Mouse (Mus musculus) gonadal fat pad, adult 2 months (tissue): ENCODE data around the gene Pnliprp2. TPM values are rescaled to one million over a fixed set of nuclear protein-coding genes. Genes with fewer than 3 reads are reported as not detected.

ENCODE experiments used
- DNase-seq: peaks from one replicate; pipeline ENCODE4 v3.0.0-alpha.2; 2012; ENCODE audit warnings: low read depth
- polyA plus RNA-seq: library from polyadenylated mRNA; depleted of rRNA; stranded (reverse); fragments of >200 nt; gene quantifications from 2 replicates; pipeline ENCODE4 v1.2.3, GENCODE M21; 2012; rRNA removed

The Pnliprp2 gene
- polyA plus RNA-seq = 0.08 TPM in 2 replicates

DNA sequence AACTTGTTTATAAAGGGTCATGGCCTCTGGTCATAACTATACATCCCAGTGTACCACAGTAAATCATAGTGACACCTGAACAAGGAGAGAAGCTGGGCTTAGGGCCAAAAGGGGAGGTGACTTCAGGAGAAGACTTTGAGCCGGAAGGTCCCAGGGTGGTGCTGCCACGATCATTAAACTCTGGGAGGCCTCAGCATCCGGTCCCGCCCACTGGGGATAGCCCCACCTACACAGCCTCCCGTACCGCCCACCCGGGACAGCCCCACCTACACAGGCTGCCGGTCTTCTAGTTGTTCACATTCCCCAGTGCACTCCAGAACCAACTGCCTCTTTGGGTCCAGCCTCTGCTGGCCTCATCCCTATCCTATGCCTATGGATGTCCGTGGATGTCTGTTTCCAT lies at the start of gene Pnliprp2:
Gene Pnliprp2, plus strand, starts transcription at position 297 of the 400 bp plus-strand sequence.
- no peak for DNase-seq

- no peak for DNase-seq
These were observed 41.6 kb upstream of the Pnliprp2 start for GRCm38 (mm10) chr19:58717925-58718324.

- DNase-seq = no peak
These were observed 39.1 kb upstream of the Pnliprp2 start for GRCm38 (mm10) chr19:58720439-58720838.

DNA sequence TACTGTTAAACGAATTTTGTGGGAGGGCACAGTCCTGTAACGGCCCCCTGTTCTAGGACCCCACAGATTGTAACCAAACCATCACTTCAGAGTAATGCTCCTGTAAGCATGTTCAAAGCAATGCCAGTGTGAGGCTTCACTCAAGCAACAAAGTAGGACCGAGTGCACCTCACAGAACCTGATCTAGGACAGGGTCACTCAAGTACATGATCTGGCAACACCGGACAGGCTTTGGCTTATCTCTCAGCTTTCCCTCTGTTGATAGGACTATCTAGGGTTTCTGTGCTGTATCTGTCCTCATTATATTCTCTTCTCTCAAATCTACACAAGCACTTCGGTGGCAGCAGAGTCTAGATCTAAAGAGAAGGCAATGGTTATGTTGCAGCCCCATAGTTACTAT lies 33.0 kb upstream of the Pnliprp2 start:
- DNase-seq = no peak

DNA sequence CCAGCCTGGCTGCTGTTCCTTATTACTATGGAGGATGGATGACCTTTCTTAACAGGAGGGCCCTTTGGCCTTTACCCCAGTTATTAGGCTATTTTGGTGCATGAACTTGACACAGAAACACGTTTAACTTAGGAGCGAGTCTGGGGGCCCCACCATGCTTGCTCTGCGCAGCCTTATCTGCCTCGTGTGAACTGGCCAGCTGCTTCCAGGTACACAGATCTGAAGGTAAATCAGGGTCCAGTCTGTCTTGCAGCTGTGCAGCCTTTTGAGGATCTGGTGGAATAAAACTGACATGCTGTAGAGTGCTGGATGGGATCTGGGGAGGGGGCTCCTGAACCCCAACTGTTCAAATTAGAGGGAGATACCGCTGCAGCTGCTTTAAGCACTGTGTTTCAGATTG lies 31.8 kb upstream of the Pnliprp2 start:
- DNase-seq = no peak

DNA sequence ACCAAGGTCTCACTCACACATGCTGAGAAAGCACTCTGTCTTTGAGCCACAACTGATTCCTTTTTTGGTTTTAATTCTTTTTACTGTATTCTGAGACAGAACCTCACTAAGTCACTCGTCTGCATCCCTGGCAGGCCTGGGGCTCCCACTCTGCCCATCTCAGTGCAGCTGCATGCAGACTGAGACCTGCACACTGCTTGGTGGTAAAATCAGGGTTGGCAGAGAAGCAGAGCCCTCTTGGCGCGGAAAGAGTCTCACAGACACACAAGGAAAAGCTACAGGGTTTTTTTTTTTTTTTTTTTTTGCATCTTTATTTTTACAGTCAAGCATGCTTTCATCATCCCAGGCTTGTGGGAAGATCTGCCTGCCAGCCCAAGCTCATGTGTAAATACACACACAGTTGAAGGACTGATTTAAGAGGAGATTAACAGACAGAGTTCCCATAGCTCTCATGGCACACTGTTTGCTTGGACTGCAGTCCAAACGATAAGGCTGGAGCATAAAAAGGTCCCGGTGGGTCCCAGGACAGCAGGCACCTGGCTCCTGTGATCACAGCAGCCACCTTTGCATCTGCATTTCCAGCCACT lies 31.0 kb upstream of the Pnliprp2 start, which contains the start of gene Pnliprp1:
Gene Pnliprp1, plus strand, starts transcription at position 443 of the 587 bp plus-strand sequence.
- no peak for DNase-seq

DNA sequence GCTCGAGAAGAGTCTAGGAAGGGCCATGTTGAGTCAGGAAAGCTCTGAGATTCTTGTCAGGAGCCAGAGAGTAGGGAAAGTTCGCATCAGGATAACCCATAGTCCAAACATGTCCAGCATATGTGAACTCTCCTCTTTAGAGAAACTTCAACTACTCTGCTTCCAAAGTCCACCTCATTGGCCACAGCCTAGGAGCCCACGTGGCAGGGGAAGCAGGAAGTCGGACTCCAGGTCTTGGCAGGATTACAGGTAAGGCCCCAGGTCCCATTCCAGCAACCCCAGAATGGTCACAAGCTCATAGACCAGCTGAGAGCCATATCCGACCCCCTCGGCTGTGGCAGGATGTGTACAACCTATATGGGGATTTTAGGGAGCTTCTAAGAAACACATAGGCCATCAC lies 26.3 kb upstream of the Pnliprp2 start:
- DNase-seq = no peak

- no peak for DNase-seq
These were observed 21.4 kb upstream of the Pnliprp2 start for GRCm38 (mm10) chr19:58738111-58738510.

GRCm38 (mm10) chr19:58741036-58741435 lies 18.5 kb upstream of the Pnliprp2 start:
- no peak for DNase-seq

DNA sequence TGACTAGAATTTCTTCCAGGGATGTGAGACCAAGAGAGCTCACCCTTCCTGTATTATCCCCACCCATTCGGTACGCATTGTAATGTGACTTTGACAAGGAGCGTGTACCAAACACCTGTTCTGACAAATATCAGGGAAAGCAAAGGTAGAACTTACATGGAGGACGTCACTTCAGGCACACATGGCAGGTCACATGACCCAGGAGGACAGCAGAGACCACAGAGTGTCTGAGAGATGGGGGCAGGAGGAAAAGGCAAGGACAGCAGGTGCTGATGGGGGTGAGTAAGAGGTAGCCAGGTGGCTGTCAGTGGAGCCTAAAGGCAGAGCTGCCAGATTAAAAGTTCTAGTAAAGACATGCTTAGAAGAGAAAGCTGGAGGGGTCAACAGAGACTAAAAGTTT lies 16.8 kb upstream of the Pnliprp2 start:
- no peak for DNase-seq

- no peak for DNase-seq
These were observed 15.8 kb upstream of the Pnliprp2 start for GRCm38 (mm10) chr19:58743736-58744135.

GRCm38 (mm10) chr19:58747498-58748000 lies 12.0 kb upstream of the Pnliprp2 start:
- DNase-seq = no peak

DNA sequence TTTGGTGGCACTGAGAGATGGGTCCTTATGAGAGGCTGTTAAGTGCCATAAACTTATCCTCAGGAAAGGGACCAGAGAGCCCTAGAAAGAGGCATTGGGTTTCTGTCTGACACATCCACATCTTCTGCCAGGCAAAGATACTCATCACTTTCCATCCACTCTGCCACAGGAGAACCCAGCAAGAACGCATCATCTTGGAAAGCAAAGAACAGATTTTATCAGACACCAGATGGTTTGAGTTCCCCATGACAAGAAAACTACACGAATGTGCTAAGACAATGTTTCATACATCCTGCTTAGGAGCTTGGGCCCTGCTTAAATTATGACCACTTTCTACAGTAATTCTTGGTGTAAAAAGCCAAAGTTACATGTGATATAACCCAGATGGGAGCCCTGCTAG lies 8.7 kb upstream of the Pnliprp2 start:
- no peak for DNase-seq

DNA sequence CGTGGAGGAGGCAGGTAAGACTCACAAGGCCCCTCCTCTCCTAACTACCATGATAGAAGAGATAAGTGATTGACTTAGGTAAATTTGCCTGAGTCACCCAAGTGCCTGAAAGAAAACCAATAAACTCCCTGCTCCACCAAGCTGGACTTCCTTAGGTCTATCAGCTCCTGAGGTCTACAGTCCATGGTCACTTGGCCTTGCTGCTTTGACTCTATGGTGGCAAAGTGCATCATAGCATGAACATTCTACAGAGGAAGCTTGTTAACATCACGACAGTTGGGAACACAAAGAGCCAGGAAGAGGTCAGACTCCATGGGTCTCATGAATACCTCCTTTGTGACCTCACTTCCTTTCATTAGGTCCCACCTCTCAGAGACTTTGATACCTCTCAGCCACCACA lies 8.0 kb upstream of the Pnliprp2 start:
- no peak for DNase-seq

GRCm38 (mm10) chr19:58758871-58759270 lies 648 bp upstream of the Pnliprp2 start:
- no peak for DNase-seq

DNA sequence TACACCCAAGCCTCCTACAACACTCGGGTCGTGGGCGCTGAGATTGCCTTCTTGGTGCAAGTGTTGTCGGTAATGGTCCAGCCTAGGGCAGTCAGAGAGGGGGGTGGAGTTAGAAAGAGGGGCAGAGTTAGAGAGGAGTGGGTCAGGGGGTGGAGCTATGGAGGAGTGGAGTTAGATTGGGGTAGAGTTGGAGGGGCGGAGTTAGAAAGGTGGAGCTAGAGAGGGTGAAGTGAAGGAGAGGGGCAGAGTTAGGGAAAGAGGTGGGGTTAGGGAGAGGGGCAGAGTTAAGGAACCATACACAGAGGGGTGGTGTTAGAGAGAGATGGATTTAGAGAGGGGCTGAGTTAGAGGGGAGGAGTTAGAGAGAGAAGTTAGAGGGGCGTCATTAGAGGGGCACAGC lies 2.8 kb downstream of the Pnliprp2 start:
- DNase-seq = no peak

- no peak for DNase-seq
These were observed 3.5 kb downstream of the Pnliprp2 start for GRCm38 (mm10) chr19:58762848-58763541.

GRCm38 (mm10) chr19:58767329-58767728 lies 7.8 kb downstream of the Pnliprp2 start:
- DNase-seq = no peak

GRCm38 (mm10) chr19:58776461-58776860 lies 16.9 kb downstream of the Pnliprp2 start:
- DNase-seq = peak; percentile 75

GRCm38 (mm10) chr19:58781566-58781965 lies 22.0 kb downstream of the Pnliprp2 start:
- no peak for DNase-seq

DNA sequence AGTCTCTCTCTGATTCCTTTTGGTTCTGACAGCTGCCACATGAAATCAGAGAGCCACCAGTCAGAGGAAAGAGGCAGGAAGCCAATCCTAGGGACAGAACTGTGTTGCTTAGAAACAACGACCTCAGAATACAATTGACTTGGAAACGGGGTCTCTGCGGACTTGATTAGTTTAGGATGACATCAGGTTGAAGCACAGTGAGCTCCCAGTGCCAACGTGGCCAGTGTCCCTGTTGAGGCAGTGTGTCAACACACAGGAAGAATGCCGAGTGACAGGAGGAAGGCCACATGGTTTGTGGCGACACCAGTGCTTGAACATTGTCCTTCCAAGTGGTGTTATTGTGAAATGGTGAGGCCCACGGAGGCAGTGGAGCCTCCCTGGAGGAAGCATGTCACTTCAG lies 24.4 kb downstream of the Pnliprp2 start:
- DNase-seq = no peak

DNA sequence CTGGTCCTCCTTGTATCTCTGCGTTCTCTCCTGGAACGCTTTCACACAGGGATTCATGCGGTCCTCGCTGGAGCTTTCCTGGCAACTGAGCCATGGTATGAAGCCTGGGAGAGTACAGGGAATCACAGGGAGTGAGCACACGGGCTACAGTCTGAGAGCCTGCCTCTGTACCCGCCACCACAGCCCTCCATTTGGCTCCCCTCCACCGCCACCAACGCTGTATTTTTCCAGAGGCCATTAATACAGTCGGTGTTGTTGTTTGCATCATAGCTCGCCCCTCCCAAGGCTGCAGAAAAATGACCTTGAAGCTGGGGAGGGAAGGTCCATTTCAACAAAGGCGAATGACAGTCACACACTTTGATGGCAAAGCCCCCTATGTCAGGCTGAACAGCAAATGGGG lies 29.7 kb downstream of the Pnliprp2 start:
- DNase-seq = no peak

- no peak for DNase-seq
These were observed 34.8 kb downstream of the Pnliprp2 start, which contains the start of gene 1700019N19Rik for GRCm38 (mm10) chr19:58794284-58794683. TSS of gene 1700019N19Rik (minus strand) at chr19:58794461.
